Mouse (Mus musculus) T-helper 2 cell (primary cell): ENCODE results near the gene Rras2.

Experiments used
- in situ Hi-C: fragments of 300-600 bp; cut with MboI, MseI; formaldehyde crosslinking; loops from one replicate; pipeline ENCODE4 v1.15.1; 2025; ENCODE audit warnings: high pct_unique_total_duplicates

Rras2 gene

DNA sequence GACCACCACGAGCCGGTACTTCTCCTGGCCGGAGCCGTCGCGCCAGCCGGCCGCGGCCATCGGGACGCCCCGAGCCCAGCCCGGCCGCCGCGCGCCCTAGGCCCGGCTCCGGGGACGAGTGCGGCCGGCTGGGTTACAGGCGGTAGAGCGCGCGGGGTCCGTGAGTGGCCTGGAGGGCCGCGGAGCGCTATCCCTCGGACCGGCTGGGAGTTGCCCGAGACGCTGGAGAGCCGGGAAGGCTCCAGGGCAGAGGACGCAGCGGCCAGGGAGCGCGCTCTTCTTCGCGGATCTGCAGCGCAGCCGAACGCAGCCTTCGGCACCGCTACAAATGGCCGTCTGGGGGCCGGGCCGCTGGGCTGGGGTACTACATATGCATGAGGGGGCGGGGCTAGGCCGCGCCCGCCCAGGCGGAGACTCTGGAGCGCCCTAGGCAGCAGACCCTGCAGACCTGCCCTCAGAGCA, at the start of gene Rras2:
TSS of gene Rras2 (minus strand) at position 338 of the 462 bp plus-strand sequence.
- in situ Hi-C loops: loop anchor here (5.0 kb wide), 1 partner anchor 40 kb away; no protein-coding TSS in a partner anchor

- in situ Hi-C loops: no loop called here
Measured at GRCm38 (mm10) chr7:114162975-114163374, 45.4 kb upstream of the Rras2 start.

GRCm38 (mm10) chr7:114161101-114161500, 43.5 kb upstream of the Rras2 start:
- in situ Hi-C loops: no loop called here

DNA sequence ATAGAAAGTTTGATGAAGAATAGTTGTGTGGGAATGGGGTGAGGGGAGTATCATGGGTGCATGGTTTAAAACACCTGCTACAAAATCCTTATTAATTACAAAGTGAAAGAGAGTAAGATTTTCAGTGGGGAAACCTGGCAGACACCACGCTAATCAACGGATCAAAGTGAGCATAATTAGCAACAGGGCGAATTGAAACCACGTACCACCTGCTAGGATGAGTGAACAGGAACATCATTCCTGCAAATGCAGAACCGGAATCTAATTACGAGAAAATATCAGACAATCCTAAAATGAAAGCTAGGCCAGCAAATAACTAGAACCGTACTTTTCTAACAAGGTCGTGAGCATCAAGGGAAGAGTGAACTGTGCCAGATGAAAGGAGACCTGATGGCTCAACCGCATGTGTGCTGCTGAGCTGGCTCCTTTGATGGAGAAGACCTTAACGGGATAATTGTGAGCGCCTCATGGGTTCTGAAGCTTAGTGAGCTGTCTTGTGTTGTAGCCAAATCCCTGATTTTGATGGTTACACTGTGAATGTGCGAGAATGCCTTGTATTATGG, 40.2 kb upstream of the Rras2 start:
- in situ Hi-C loops: no loop called here

- in situ Hi-C loops: no loop called here
Measured at GRCm38 (mm10) chr7:114156364-114156763, 38.8 kb upstream of the Rras2 start.

DNA sequence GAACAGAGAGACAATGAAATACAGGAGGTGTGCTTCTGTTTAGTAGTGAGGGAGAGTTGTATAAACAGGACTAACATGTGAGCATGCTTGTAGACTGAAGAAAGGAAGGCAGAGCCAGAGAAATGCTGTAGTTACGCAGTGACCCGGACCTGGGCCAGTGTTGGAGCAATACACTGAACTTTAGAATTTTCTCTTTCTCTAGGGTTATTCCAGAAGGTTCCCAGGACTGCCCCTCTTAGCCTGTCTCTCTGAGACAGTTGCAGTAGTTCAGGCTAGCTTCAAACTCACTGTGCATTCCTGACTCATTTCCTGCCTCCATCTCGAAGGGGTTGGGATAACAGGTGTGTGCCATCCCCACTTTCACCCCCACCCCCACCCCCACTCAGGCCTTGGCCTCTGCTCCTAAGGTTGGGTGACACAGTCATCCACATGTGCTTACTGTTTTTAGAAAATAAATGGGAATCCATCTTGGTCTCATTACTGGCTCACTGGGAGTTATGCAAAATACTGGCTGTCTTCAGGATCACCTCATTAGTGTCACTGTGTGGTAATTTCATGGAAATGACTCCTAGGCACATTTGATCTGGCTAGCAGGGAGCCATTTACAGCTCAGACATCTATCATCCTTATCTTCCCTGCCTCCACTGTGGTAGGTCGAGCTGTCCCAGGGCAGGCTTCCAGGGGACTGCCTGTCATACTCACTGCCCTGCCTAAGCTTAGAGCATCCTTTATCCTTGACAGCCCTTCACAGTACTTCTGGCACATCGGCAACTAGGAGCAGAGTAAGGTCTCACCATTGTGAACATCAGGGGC, 37.7 kb upstream of the Rras2 start:
- in situ Hi-C loops: no loop called here

GRCm38 (mm10) chr7:114151036-114151780, 33.6 kb upstream of the Rras2 start:
- in situ Hi-C loops: no loop called here

DNA sequence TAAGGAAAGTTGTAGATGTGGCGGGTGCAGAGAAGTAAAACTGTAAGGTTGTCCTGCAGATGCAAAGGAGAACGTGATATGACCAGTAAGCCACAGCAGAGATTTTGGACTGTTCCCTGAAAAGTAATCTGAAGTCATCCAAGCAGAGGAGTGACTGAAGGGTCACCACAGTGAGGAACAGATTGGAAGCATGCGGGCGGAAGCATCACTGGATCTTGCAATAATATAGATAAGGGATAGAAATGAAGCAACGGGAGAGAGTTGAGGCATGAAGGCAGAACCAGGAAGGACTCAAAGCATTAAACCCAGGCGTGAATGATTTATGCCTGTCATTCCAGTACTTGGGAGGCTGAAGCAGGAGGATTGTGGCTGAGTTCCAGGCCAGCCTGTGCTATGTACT, 32.0 kb upstream of the Rras2 start:
- in situ Hi-C loops: loop anchor here (5.0 kb wide), 1 partner anchor 52 kb away; no protein-coding TSS in a partner anchor

DNA sequence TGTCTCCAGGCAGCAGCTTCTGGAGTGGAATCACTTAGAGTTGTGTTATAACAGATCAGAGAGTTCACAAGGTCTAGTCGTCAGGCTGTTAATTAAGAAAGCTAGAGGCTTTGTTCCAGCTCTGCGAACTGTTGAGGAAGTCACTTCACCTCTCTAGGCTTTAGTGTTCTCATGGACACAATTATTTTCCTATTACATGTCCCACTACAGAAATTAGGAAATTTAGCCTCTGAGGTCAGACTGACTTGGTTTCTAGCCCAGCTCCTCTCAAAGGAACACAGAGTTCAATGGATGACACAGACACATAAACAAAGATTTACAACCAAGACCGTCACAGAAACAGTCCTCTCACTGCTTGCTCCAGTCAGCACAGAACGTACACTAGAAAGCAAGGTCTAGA, 31.6 kb upstream of the Rras2 start:
- in situ Hi-C loops: loop anchor here (5.0 kb wide), 1 partner anchor 52 kb away; no protein-coding TSS in a partner anchor

DNA sequence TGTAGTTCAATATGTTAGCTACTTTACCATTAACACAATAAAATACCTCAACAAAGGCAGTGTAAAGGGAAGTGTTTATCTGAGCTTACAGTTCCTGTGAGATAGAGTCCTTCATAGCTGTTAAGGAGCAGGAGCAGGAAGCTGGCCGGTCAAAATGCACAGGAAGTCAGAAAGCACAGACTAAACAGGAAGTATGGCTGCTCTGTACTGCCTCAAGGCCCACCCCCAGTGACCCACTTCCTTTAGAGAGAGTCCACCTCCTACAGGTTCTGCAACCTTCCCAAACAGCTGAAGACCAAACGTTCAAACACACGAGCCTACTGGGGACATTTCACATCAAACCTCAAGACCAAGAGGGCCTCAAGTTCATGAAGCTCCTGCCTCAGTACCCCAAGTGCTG, 28.3 kb upstream of the Rras2 start:
- in situ Hi-C loops: loop anchor here (5.0 kb wide), 1 partner anchor 49 kb away; no protein-coding TSS in a partner anchor

DNA sequence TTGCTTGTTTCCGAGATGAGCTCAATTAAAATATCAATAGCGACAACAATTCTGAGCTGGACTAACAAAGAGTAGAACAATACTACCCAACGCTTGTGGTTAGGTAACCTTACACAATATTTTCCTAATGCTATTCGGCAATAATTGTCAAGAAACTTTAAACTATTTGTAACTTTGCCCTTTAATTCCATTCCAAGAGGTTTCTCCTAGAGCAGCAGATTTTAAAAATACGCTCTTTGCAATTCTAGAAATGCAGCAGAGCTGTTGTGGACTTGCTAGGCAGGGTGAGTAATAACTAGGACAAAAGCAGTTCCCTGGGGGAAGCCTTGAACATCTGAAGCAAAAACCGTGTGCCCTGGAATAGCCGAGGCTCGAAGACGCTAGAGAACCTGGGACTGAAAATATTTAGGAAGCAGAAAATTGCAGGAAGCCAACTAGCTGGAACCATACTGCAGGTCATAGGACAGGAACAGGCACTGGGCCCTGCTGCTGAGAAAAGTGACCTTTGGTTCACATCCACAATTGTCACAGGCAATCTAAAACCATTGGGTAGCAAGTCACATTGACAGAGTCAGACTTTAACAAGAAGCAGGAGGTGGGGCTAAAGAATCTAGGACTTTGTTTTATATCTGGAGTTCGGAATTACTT, 24.7 kb upstream of the Rras2 start:
- in situ Hi-C loops: no loop called here

DNA sequence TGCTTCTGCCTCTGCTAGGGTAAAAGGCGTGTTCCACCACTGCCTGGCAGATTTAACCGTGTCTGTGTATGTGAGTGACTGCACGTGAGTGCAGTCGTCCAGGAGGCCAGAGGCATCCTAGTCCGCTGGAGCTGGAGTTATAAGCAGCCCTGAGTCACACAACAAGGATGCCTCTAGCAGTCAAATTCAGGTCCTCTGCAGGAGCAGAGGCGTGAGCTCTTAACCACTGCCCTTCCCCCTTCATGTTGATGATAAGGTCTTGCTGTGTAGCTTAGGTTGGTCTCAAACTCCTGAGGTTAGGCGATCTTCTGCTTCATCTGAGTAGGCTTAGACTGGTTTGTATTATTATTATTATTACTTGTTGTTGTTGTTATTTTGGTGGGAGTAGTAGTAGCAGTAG, 22.4 kb upstream of the Rras2 start:
- in situ Hi-C loops: no loop called here

DNA sequence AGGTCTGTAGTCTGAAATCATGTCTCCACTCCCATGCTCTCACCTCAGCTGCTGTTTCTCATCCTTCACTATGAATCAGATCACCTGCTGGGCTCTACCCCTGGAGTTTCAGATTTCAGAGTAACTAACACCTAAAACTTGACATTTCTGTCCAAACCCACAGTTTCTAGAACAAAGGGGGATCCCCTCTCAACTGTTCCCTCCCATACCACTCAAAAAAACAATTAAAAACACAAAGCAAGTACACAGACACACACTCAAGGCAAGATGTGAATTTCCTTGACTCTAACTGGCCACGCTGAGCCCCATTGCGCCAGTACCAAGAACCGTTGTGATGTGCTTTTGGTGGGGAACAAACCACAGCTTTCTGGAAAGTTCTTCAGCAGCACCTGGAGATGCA, 21.8 kb upstream of the Rras2 start:
- in situ Hi-C loops: no loop called here

- in situ Hi-C loops: no loop called here
Measured at GRCm38 (mm10) chr7:114138261-114138660, 20.7 kb upstream of the Rras2 start.

GRCm38 (mm10) chr7:114135166-114135565, 17.6 kb upstream of the Rras2 start:
- in situ Hi-C loops: no loop called here

GRCm38 (mm10) chr7:114133957-114134356, 16.4 kb upstream of the Rras2 start:
- in situ Hi-C loops: no loop called here

- in situ Hi-C loops: no loop called here
Measured at GRCm38 (mm10) chr7:114132316-114132715, 14.7 kb upstream of the Rras2 start.

DNA sequence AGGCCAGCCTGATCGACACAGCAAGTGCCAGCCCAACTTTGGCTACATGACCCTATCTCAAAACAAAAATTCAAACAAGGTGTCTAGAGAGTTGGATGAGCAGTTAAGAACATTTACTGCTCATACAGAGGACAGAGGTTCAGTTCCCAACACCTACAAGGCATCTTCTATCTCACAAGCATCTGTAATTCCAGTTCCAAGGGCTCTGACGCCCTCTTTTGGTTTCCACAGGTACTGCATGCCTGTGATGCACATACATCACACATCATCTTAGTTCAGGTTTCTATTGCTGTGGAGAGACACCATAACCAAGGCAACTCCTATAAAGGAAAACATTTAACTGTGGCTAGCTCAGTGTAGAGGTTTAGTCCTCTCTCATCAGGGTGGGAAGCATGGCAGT, 11.7 kb upstream of the Rras2 start:
- in situ Hi-C loops: no loop called here

GRCm38 (mm10) chr7:114118180-114118579, 599 bp upstream of the Rras2 start:
- in situ Hi-C loops: loop anchor here (5.0 kb wide), 1 partner anchor 41 kb away; no protein-coding TSS in a partner anchor

DNA sequence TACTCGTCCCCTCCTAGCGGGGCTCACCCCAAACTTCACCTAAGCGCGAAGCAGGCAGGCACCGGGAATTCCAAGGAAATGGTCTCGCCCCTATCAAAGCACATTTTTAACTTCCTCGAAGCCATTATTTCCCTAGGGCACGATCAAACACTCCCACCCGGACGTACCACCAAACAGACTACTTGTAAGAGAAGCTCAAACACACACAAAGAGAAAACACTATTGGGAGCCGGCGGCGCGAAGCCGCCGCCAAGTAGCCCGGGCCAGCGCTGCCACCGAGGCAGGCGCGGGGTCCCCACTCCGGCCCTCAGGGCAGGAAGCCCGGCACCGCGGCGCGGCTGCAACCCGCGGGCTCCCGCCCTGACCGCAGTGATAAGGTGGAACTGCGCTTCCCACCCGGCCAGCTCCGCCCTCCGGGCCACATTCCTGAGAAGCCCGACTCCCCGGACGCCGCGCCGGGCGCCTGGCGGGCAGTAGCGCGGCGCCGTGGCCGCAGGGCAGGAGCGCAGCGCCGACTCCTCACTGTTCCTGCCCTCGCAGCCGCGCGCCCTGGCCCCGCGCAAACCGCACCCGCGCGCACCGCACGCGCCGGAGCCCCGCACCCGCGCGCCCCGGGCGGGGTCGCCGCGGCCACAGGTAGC, 750 bp downstream of the Rras2 start:
- in situ Hi-C loops: loop anchor here (5.0 kb wide), 1 partner anchor 40 kb away; no protein-coding TSS in a partner anchor

GRCm38 (mm10) chr7:114115961-114116360, 1.6 kb downstream of the Rras2 start:
- in situ Hi-C loops: loop anchor here (5.0 kb wide), 1 partner anchor 39 kb away; no protein-coding TSS in a partner anchor
